Mouse (Mus musculus) neural tube, embryonic 12.5 days (tissue): ENCODE data around the gene Arhgdia. TPM values are rescaled to one million over a fixed set of nuclear protein-coding genes. Genes with fewer than 3 reads are reported as not detected.
A peak's percentile ranks its signal among the peaks of the same experiment; 100 is the strongest.

Experiments used
- ATAC-seq: fragments of 200-750 bp; cut with Nextera tagmentation; 2 replicates; pipeline ENCODE4 v1.8.0; 2017; ENCODE audit warnings: low read depth, mild to moderate bottlenecking, moderate TSS enrichment, moderate library complexity; ENCODE audit not compliant: low FRiP score
- H3K27ac ChIP-seq: fragments of 300-500 bp; sonication (generic); 2 replicates; pipeline ENCODE4 v1.5.1; 2016
- H3K27me3 ChIP-seq: fragments of 300-500 bp; sonication (generic); replicated peaks from 2 replicates; pipeline ENCODE4 v1.6.1; 2016; ENCODE audit warnings: mild to moderate bottlenecking
- H3K36me3 ChIP-seq: fragments of 300-500 bp; sonication (generic); 2 replicates; pipeline ENCODE4 v1.6.1; 2016; ENCODE audit warnings: mild to moderate bottlenecking
- H3K4me1 ChIP-seq: fragments of 300-500 bp; sonication (generic); 2 replicates; pipeline ENCODE4 v1.6.1; 2016
- H3K4me2 ChIP-seq: fragments of 300-500 bp; sonication (generic); replicated peaks from 2 replicates; pipeline ENCODE4 v1.6.1; 2016; ENCODE audit warnings: mild to moderate bottlenecking
- H3K4me3 ChIP-seq: fragments of 300-500 bp; sonication (generic); 2 replicates; pipeline ENCODE4 v1.5.1; 2016
- H3K9ac ChIP-seq: fragments of 300-500 bp; sonication (generic); 2 replicates; pipeline ENCODE4 v1.6.1; 2016; ENCODE audit warnings: mild to moderate bottlenecking
- H3K9me3 ChIP-seq: fragments of 300-500 bp; sonication (generic); 2 replicates; pipeline ENCODE4 v1.6.1; 2016; ENCODE audit warnings: mild to moderate bottlenecking
- WGBS: fragments of 180-500 bp; shearing (Covaris S2); methylation state at CpG from one replicate; pipeline ENCODE4 v1.1.7; 2016; 5-methylcytosine and 5-hydroxymethylcytosine counted together
- polyA plus RNA-seq: library from polyadenylated mRNA; unstranded; fragments of >200 nt; fragmentation: Nextera tagmentation; extraction: Ambion mirVana; gene quantifications from 2 replicates; pipeline ENCODE4 v1.2.1, GENCODE M21; 2016

Arhgdia gene
- polyA plus RNA-seq, 1 experiment from 2014 or later: 606 TPM

DNA sequence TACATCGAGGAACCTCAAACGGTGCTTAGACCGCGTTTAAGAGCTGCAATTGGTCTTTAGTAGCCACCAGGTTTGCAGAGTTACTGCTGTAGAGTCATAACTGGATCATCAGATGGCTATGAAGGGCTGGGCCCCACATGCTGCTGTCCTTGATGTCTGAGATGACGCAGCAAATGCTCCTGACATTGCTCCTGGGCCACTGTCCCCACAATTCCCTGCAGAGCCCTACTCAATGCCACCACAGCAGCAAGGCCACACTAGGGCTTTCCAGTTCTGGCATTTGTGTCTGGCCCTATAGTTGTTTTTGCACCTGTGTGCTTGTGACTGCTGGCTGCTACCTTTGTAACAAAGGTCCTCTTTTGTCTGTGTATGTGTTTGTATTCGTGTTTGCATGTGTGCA is 41.4 kb upstream of the Arhgdia start:
- 91% methylated on average over 6 of the region's 6 CpGs for WGBS
- Histone ChIP-seq H3K9ac (no peak overlapping the region), H3K27me3 (no peaks in the 10 kb centered on the region), H3K4me2 (no peak overlapping the region), H3K27ac (no peak overlapping the region), H3K4me1 (peaks cover 15% of the 10 kb centered on the region), H3K36me3 (peaks cover 65% of the 10 kb centered on the region), H3K4me3 (no peak overlapping the region), H3K9me3 (no peaks in the 10 kb centered on the region)
- ATAC-seq: no peak

DNA sequence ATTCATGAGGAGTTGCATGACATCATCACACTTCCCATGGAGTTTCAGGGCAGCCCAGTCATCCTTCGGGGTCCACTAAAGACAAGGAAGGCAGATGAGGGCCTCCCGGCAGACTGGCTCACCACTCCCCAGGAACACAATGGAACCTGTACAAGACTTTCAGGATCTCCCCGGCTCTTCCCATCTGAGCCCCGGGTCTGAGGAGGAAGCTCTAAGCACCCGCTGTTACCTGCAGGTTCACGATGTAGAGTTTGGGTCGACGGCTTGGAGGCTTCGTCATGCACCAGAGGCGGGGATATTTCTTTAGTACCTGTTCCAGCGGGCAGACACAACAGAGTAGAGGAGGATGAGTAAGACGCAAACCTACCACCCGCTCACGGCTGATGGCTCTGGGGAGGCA is 38.8 kb upstream of the Arhgdia start:
- ATAC-seq: no peak
- Histone ChIP-seq H3K4me2 (no peak overlapping the region), H3K4me3 (no peak overlapping the region), H3K27ac (no peak overlapping the region), H3K9me3 (no peaks in the 10 kb centered on the region), H3K27me3 (no peaks in the 10 kb centered on the region), H3K36me3 (peaks cover 57% of the 10 kb centered on the region), H3K4me1 (peaks cover 26% of the 10 kb centered on the region), H3K9ac (no peak overlapping the region)
- 94% methylated on average over 14 of the region's 14 CpGs for WGBS

DNA sequence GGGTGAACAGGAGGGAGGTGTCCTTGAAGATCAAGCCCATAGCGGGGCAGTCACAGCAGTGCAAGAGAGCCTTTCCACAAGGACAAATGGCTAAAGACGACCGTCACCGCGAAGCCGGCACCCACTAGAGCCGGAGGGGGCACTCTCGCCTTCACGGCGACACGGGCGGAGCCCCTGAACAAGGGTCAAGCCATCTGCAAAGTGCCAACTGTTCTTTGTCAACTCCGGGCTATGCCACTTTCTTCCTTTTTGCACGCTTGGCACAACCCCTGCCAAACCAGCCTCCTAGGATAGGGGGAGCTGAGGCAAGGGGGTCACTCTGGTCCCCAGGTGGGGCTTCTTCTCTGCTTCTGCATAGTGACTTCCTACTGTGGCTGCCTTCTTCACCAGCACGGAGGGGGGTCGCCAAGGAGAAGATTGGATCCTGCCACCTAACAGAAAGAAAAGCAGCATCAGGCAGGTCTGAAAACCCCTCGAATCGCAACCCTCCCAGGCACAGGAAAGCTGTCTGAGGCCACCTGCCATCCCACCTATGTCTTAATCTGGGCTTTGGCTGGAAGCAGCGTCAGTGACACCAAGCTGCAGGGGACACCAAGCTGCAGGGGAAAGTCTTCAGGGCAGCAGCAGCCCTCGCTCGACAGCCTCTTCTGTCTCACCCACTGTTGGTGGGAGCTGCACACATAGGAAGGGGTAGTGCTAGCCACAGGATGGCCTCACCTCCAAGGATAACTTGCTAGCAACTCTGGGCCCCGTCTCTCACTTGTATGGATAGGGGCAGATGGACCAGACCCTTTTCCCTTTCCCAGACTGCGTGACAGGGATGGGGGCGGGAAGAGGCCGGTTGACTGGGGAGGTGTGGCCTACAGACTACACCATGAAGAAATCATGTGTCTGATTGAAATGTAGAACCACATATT is 37.5 kb upstream of the Arhgdia start:
- Histone ChIP-seq H3K4me1 (peaks cover 20% of the 10 kb centered on the region), H3K9ac (no peak overlapping the region), H3K27ac (no peak overlapping the region), H3K36me3 (peaks cover 66% of the 10 kb centered on the region), H3K4me2 (peak overlapping the region; percentile 85), H3K9me3 (no peaks in the 10 kb centered on the region), H3K27me3 (no peaks in the 10 kb centered on the region), H3K4me3 (no peak overlapping the region)
- WGBS: 94% methylated on average over 25 of the region's 25 CpGs
- no peak for ATAC-seq

DNA sequence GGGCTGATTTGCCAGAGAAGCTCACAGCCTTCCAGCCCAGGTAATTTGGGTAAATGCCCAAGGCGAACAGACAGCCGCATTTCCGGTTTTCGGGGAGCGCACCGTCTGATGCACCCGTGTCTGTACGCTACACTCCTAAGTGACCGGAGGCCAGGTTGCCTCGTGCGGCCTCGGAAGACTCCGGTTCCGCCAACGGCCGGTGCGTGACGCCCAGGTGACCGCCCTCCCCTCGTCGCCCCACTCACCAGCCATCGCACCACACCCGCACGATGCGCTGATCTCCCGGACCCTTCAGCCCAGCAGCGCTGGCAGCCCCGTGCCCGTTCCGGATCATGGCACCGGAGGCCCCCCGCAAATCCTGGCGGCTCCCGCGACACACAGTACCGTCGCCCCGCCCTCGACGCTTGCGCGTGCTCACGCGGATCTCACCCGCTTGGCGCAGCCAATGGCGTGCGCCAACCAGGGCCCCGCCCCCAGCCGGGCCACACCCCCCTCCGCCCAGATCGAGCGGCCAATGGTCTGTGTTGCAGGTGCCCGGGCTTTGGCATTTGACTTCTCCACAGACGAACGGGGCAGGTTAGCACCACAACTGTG is 36.2 kb upstream of the Arhgdia start, which contains the start of gene Pcyt2:
Pcyt2 (minus strand) TSS at position 418 of the 594 bp plus-strand sequence.
- Histone ChIP-seq H3K4me2 (peak within 1 kb of the TSS; percentile 85), H3K27me3 (no peaks in the 10 kb centered on the region), H3K9me3 (no peaks in the 10 kb centered on the region), H3K27ac (peak within 1 kb of the TSS; percentile 46; the same call in 1 of the 2 replicates), H3K9ac (peak within 1 kb of the TSS; percentile 78), H3K4me1 (peaks cover 16% of the 10 kb centered on the region), H3K36me3 (peaks cover 69% of the 10 kb centered on the region), H3K4me3 (peak within 1 kb of the TSS; percentile 72)
- under 1% methylated on average over 56 of the region's 56 CpGs for WGBS
- ATAC-seq: peak; percentile 92

DNA sequence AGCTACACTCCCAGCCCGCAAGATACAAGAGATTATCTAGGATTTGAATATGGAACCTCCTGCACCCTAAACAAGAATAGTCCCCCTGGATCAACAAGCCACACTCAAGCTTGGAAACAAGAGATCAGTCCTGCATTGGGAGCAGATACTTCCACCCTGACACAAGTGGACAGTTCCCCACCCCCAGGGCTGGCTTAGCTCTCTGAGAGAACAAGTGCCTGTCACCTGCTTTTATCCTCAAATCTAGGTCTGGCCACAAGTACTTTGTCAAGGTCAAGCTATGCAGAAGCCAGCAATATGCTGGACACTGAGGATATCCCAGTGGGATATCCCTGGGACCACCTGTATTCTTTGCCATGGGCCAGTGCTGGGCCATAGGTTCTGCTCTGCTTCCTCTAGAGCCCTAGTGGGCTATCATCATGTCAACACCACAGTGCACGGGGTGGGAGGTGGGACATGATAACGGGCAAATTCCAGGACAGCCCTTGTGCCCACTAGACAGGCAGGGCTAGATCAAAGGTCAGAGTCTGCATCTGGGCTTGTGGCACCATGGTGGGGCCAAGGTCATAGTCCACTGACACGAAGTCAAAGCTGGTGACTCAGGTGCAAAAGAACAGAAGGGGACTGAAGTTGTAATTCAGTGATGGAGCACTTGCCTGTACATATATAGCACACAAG is 35.3 kb upstream of the Arhgdia start:
- Histone ChIP-seq H3K9ac (peak overlapping the region; percentile 78), H3K4me2 (peak overlapping the region; percentile 85), H3K27ac (no peak overlapping the region), H3K27me3 (no peaks in the 10 kb centered on the region), H3K4me3 (peak overlapping the region; percentile 72), H3K36me3 (peaks cover 69% of the 10 kb centered on the region), H3K9me3 (no peaks in the 10 kb centered on the region), H3K4me1 (peaks cover 16% of the 10 kb centered on the region)
- no peak for ATAC-seq
- 51% methylated on average over 4 of the region's 4 CpGs for WGBS

DNA sequence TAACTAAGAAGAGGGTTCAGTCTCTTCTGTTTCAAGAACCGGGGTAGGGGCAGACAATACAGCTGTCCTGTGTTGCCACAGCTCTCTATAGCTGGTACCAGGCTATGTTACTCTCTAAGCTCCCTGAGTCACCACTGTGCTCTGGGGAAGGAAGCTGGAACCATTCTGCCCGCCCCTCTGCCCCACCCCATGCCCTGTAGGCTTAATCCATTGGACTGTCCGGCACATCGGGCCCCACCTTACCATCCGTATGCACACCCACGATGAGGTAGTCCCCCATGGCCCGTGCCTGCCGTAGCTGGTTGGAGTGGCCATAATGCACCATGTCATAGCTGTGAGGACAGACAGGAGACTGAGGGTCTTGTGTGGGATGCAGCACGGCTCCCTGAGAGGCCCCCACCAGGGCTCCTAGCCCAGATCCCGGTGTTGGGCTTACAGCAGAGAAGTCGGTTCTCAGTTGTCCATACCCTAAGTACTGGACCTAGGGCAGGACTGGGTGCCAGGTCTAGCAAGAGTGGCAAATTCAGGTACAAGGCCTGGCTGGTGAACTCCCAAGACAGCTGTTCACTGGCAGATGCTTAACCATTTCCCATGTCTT is 34.3 kb upstream of the Arhgdia start:
- Histone ChIP-seq H3K27ac (no peak overlapping the region), H3K4me1 (peaks cover 16% of the 10 kb centered on the region), H3K4me3 (no peak overlapping the region), H3K9ac (no peak overlapping the region), H3K36me3 (peaks cover 73% of the 10 kb centered on the region), H3K27me3 (no peaks in the 10 kb centered on the region), H3K4me2 (no peak overlapping the region), H3K9me3 (no peaks in the 10 kb centered on the region)
- 92% methylated on average over 11 of the region's 11 CpGs for WGBS
- no peak for ATAC-seq

DNA sequence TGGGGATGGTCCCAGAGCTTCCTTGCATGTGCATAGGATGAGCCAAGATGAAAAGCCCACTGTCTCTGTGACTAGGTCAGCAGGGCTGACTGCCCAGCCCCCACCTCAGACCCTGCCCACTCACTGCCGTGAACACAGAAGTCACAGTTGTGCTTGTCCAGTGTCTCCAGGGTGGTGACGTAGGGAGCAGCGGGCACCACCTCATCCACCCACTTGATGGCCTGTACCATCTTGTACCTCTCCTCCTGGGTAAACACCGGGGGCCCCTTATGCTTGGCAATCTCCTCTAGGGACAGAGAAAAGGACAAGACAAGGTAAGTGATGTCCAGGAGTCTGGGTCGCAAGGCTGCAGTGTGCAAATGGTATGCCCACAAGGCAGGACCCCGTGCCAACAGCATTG is 33.7 kb upstream of the Arhgdia start:
- 94% methylated on average over 6 of the region's 6 CpGs for WGBS
- no peaks in the 10 kb centered on the region for H3K27me3 ChIP-seq
- H3K4me3 ChIP-seq: no peak overlapping the region
- ATAC-seq: no peak
- H3K36me3 ChIP-seq: peaks cover 72% of the 10 kb centered on the region
- peaks cover 16% of the 10 kb centered on the region for H3K4me1 ChIP-seq
- H3K4me2 ChIP-seq: no peak overlapping the region
- H3K9me3 ChIP-seq: no peaks in the 10 kb centered on the region
- no peak overlapping the region for H3K9ac ChIP-seq
- no peak overlapping the region for H3K27ac ChIP-seq

DNA sequence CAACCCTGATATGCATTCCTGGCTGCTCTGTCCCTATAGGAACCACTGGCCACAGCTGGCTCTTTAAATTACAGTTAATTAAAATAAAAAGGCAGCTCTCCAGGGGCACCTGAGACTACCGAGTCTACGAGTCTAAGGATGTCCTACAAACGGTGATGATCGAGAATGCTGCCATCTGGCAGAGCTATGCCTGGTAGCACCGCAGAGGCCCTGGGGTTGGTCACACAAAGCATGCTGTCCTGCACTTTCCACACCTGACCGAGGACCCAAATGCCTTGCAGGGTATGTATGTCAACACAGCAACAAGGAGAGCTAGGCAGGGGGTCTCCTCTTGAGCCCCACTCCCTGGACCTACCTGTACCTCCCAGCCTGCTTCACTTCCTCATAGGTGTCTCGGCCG is 32.6 kb upstream of the Arhgdia start:
- no peak overlapping the region for H3K27ac ChIP-seq
- H3K27me3 ChIP-seq: peaks cover 6% of the 10 kb centered on the region; the same call in 1 of the 2 replicates
- peaks cover 22% of the 10 kb centered on the region for H3K4me1 ChIP-seq
- no peak overlapping the region for H3K4me2 ChIP-seq
- H3K9me3 ChIP-seq: no peaks in the 10 kb centered on the region
- H3K9ac ChIP-seq: no peak overlapping the region
- no peak for ATAC-seq
- H3K4me3 ChIP-seq: no peak overlapping the region
- H3K36me3 ChIP-seq: peaks cover 70% of the 10 kb centered on the region
- WGBS: 77% methylated on average over 8 of the region's 8 CpGs

DNA sequence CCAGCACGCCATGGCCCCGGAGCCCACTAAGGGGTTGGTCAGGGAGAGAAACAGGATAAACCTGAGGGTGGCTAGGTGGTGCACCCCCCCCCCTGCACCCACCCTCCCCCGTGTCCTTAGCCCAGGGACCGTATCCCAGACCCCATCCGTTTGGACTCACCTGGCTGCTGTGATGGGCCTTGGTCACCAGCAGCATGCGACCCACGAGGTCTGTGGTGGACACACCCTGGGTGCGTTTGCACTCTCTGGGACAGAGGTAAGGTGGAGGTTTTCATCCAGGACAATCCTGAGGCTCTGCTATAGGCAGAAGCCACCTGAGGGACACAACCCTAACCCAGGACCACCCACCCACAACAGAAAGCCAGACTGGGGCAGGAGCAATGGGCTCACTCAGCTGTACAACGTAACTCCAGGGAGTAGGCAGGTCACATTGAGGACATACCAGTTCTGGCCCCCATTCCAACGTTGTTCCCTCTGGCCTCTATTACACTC is 32.1 kb upstream of the Arhgdia start:
- Histone ChIP-seq H3K9me3 (no peaks in the 10 kb centered on the region), H3K4me1 (peaks cover 27% of the 10 kb centered on the region), H3K4me2 (no peak overlapping the region), H3K27ac (no peak overlapping the region), H3K36me3 (peaks cover 66% of the 10 kb centered on the region), H3K4me3 (no peak overlapping the region), H3K9ac (no peak overlapping the region), H3K27me3 (peaks cover 7% of the 10 kb centered on the region; the same call in 1 of the 2 replicates)
- ATAC-seq: no peak
- WGBS: 91% methylated on average over 10 of the region's 10 CpGs

DNA sequence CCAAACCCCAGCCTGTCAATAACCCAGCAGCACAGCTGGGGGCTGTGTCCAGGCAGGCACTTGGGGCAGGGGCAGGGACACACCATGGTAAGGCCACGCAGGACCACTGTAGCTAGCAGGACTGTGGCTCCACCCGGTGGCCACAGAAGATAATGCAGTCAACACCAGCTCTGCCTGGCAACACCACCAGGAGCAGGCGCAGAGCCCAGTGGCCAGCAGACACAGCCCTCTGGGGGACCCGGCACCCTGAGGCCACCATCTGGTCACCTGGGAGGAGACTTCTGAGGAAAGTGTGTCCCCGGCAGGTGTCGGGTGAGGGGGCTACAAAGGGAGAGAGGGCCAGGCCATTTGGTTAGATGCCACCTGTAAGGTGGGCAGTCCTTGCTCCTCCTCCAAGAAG is 31.3 kb upstream of the Arhgdia start:
- Histone ChIP-seq H3K9me3 (no peaks in the 10 kb centered on the region), H3K36me3 (peaks cover 59% of the 10 kb centered on the region), H3K27ac (no peak overlapping the region), H3K4me3 (no peak overlapping the region), H3K9ac (no peak overlapping the region), H3K27me3 (peaks cover 13% of the 10 kb centered on the region; the same call in 1 of the 2 replicates), H3K4me2 (no peak overlapping the region), H3K4me1 (peaks cover 32% of the 10 kb centered on the region)
- no peak for ATAC-seq
- 55% methylated on average over 6 of the region's 6 CpGs for WGBS

DNA sequence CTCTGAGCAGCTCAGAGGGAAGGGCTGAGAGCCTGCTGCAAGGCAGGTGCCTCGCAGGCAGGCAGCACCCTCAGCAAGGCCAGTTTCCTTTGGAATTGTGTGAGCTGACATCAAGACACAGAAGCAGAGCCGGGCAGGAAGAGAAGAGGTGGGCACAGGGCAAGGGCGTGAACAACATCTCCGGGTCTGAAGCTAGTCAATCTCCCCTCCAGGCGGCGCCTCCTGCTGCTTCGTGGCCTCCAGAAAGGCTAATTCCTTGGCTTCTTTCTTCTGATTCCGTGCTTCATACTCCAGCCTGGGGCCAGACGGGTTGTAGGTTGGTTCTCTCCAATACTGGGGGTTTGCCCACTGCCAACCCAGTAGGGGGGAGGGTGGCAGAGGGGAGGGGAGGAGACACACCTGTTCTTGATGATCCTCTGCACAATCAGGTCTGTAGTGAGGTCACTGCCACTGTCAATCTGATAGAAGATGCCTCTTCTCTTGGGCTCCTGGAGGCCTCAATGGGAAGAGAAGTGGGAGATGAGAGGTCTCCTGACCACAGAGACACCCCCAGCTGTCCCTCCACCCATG is 29.1 kb upstream of the Arhgdia start:
- 83% methylated on average over 9 of the region's 9 CpGs for WGBS
- H3K9ac ChIP-seq: no peak overlapping the region

More for the DNA sequence above, 29.1 kb upstream of the Arhgdia start:
- H3K27me3 ChIP-seq: peaks cover 22% of the 10 kb centered on the region
- H3K4me3 ChIP-seq: no peak overlapping the region
- no peak overlapping the region for H3K4me2 ChIP-seq
- no peak overlapping the region for H3K27ac ChIP-seq
- ATAC-seq: no peak
- no peaks in the 10 kb centered on the region for H3K9me3 ChIP-seq
- peaks cover 16% of the 10 kb centered on the region for H3K4me1 ChIP-seq
- H3K36me3 ChIP-seq: peaks cover 66% of the 10 kb centered on the region
